Mouse (Mus musculus): Measurements from ENCODE around the gene Zp3.

DNA sequence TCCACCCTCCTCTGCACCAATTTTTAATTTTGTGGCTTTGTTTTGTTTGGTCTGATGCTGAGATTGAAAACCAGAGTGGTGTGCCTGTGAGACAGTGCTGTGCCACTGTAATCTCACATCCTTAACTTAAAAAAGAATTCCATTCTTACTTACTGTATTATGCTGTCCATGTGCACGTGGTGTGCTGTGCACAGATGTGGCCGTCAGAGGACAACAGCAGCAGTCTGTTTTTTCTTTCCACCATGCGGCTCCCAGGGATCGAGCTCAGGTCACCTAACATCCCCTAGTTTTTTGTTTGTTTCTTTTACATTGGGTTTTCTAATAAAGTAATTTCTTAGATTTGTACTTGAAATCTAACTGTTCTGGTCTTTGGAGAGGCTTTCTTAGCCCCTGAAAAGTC is 24.6 kb downstream of the Zp3 start:
- TF ChIP-seq CTCF (IDR thresholded peaks at IDR 0.05; ENCODE audit: low read depth) (no peak), EP300 (IDR thresholded peaks at IDR 0.05; ENCODE audit: low read depth) (no peak)

Measured in liver, postnatal 0 days (tissue).